Mouse (Mus musculus) frontal cortex, postnatal 14 days (tissue): Measurements from ENCODE around the gene Zscan20.
A peak's percentile ranks its signal among the peaks of the same experiment; 100 is the strongest.

Experiments
- DNase-seq, 2 experiments: peaks; one replicate each; pipeline ENCODE4 v3.0.0; 2022; ENCODE audit warnings: low spot score in 2 of 2

Gene Zscan20

DNA sequence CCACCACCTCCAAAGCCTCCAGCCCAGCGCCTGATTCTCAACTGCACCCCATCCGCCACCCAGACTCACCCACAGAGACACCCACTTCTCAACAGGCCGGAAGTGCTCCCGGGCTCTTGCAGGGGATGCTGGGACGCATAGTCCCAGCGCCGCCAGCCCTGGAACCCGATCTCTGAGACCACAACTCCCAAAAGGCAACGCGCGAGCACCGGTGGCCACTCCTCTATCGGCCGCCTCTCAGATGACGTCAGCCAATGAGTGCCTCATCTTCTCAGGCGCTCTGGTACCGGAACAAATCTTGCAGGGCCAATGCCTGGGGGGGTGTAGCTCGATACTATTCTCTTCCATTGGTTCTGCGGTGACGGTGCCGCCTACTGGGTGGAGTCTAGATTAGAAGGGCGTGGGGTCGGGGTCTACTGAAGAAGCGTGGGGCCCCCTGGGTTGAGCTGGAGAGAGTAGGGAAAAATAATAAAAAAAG, at the start of gene Zscan20:
TSS of gene Zscan20 (minus strand) at position 174 of the 478 bp plus-strand sequence.
- peak; percentile 95 to 98 for DNase-seq

DNA sequence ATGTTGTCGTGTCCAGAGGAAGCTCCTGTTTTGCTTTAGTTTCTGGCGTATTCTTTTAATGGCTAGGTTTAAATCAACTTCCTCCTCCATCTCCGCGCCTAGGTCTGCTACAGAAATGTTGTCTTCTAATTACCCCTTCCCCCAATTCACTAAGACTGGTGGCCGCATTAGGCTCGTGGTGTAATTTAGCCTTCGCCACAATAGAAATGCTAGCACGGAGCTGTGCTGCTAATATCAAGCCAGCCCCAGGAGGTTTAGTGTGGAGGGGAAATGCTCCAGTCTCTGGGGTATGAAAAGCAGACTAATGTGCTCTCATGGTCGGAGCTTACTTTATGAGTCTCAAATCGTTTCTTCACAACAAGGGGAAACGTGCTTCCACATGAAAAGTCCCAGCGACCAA, 45.5 kb upstream of the Zscan20 start:
- no peak for DNase-seq

DNA sequence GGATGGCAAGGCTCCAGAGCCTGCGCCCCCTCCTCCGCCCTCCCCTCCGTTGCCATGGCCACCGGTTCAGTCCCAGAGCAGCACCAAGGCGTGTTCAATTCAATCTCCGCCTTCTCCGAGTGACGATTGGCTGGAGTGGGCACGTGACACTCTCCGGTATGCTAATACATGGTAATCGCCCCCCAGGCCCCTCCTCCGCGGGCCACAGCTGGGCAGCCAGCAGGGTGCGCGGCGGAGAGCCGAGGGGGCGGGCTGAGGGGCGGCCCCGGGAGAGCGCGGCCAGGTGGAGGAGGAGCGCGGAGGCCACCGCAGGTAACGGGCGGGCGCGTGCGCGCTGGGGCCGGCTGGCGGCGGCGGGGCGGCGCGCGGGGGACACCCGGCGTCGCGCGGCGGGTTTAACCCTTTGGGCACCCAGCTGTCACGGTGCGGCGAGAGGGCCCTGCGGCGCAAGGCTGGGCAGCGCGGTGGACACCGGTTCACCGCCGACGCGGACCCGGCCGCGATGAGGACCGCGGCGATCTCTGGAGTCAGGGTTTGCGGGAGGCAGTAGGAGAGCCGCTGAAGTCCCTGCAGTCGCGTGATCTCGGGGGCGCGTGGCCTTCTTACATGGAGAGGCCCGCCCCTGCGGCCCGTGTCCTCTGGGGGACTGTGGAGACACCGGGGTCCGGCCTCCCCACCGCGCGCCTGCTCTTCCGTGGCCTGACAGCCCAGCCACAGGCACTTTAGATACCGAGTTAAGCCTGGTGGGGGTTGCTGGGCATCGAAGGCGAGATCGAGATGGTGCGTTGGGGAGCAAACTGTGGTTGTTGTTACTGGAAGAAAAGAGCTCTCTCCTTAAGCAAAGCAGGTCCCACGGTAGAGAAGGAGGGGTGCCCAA, 44.8 kb upstream of the Zscan20 start, which contains the start of gene Phc2:
TSS of gene Phc2 (plus strand) at position 198 of the 877 bp plus-strand sequence.
- DNase-seq = peak; percentile 96 to 97

DNA sequence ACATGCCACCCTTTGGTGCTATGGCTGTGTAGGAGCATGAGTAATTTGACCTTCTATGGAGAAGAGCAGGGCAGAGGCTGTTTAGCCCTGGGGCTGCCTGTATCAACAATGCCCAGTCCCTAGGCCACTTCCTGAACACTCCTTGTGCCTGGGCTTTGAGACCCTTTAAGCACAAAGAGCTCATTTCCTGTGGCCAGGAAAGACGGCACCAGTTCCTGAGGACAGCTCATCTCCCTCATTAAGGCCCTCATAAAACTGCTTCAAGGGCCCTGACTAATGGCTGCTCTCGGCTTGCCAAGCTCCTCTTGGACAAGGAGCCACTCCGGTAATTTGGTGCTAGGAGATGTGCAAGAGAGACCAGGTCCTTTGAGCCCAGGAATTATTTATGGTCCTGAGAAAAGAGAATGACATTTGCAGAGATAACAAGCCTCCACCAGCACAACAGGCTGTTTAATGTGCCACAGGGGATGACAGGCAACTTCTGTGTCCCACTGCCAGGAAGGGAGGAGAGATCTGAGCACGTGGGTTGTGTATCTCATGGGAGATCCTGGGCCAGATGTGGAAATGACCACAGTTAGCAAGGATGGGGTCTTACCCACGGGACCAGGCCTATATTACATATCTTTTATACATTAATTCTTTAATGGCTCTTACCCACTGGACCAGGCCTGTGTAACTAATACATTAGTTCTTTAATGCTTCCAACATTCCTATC, 42.8 kb upstream of the Zscan20 start:
- no peak for DNase-seq

DNA sequence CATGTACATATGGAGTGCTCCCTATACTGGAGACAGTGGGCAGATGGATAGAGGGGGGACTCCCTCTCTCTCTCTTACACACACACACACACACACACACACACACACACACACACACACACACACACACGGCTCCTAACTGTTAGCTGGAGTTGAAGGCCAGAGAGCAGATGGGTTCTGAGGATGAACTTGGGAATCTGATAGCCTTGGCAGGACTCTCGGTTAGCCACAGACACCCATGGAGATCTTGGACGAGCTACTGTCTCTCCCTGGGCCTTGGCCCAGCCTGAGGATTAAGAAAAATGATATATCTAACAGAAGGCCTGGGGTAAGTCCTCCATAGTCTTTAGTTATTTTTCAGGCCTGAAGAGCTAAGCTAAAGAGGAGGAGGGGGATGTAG, 41.6 kb upstream of the Zscan20 start:
- no peak for DNase-seq

DNA sequence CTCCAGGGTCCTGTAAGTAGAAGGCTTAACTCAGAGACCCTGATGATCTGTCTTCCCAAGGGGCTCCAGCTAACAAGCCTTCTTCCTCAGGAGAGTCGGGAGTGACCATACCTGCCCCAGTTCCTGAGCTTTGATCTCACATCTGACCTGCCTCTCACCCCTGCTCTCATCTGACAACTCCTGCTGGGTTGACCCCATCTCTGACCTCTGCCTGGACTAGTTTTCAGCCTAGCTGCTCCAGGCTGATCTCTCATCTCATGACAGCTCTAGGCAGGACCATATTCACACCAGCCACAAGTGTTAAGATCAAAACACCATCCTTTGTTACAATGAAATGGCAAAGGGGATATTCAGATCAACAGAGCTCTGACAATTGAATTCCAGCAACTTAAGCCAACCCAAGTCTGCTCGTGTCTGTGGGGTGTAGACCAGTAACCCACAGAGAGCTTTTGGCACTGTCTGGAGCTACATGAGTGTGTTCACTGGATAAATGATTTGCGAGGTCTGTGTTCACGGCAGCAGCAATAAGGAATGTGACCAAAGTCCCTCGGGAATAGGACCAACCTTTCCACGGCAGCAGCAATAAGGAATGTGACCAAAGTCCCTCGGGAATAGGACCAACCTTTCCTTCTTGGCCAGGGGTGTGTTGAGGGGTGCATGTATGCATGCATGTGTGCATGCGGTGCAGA, 38.8 kb upstream of the Zscan20 start:
- DNase-seq = no peak

DNA sequence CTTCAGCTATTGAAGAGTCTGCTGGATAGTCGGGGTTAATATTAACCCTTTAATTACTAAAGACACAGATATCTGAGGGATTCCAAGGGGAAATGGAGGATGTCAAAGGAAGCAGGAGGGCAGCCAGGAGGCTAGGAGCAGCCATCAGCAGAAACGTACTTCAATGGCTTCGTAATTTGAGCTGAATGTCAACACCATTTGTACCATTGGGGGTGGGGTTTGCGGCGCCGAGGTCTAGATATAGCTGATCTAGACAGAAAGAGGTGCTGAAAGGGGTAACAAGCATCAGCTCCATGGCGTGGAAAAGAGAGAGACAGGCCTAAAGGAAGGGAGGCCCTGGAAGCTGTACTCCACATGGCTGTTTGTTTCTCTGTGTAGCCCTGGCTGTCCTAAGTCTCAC, 36.9 kb upstream of the Zscan20 start:
- no peak for DNase-seq

DNA sequence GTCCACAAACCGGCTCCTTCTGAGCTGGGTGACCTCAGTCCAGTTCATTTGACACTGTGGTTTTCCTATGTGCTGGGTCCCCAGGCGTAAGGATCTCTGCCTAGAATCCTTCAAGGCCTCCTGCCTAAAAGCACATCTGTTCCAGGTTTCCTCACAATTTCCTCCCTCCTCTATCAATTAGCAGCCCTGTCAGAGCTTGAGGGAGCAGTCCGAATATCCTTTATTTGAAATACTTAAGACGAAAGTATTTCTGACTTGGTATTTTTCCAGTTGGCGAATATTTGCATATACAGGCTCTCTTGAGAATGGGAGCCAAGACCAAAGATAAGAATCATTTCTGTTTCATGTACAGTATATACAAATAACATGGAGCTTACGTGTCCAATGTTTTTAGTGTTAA, 36.0 kb upstream of the Zscan20 start:
- DNase-seq = no peak

DNA sequence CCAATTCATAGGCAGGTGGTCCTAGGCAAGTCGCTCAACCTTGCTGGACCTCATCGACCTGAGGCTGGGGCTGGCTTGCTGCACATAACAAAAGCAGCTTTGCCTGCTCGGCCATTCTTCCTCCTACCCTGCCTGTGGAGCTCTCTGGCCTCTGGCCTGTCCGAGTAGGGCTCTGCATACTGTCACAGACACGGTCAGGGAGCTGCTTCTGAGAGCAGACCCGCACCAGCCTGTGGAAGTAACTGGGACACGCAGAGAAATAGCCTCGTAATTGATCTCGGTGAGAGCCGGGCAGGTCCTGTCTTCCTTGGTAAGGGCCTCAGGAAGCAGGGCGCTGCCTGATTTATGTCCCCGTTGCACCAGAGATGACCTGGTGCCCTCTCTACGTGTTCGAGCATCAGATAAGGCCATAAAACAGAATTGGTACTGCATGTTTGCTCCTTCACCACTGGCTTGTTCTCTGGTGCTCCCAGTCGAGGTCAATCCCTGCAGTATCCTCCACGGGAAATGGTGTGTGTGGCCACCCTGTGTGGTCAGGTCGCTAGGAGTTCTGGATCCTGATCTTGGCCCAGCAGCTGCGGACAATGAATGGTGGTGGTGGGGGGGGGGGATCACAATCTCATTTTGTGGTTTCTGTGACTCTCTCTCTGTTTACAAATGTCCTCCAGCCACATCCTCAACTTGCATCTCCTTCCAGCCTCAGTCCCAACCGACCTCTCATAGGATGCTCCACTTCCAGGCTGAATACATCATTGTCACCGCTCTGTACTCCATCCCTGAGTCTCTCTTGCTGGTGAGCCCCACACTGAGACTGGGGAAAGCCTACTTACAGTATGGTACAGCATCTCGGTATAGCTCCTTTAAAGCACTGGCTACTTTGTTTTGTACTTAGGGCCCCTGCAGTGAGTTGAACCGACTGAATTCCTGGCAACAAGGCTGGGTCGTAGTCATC, 32.1 kb upstream of the Zscan20 start:
- DNase-seq = no peak

DNA sequence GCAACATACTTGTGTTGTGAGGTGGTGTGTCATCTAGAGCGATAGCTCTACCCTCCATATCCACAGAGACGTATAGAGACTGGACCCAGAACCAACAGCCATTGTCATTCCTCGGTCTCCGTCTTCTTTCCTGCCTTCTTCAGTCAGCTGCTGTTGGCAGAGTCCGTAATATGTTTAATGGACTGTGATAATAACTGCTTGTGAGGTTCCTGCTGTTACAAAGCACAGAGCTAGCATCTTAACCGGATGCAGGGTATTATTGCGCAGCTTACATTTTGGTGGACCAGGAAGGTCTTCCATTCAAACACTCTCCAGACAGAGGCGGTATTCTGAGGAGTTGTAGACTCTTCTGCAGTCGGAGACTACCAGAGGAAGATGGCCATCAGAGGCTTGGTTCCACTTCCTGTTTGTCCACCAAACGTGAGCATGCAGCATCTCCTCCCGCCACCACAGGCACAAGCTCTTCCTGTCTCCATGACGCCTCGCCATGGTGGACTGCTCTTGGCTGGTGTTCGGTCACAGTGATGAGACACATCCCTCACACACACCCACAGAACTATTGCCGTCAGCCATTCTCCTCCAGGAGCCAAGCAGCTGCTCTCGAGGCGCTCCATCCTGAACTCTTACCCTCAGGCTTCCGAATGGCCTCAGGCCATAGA, 28.5 kb upstream of the Zscan20 start:
- no peak for DNase-seq

DNA sequence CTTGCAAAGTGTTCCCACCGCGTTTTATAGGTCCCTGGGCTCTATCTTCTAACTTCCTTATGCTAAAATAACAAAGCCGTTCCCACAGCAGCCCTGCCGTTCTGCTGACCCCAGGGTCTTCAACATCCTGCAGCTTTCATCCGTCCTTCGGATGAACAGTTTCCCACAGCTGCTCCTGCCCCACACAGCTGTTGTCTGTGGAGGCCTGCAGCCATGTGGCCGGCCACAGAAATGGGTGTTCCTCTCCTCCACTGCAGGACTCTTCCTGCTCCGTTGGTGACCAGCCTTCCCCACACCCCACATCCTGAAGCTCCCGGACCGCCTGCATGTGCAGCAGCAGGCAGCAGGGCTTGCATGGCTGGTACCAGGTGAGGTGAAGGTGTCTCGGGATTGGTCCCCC, 27.4 kb upstream of the Zscan20 start:
- DNase-seq = no peak

DNA sequence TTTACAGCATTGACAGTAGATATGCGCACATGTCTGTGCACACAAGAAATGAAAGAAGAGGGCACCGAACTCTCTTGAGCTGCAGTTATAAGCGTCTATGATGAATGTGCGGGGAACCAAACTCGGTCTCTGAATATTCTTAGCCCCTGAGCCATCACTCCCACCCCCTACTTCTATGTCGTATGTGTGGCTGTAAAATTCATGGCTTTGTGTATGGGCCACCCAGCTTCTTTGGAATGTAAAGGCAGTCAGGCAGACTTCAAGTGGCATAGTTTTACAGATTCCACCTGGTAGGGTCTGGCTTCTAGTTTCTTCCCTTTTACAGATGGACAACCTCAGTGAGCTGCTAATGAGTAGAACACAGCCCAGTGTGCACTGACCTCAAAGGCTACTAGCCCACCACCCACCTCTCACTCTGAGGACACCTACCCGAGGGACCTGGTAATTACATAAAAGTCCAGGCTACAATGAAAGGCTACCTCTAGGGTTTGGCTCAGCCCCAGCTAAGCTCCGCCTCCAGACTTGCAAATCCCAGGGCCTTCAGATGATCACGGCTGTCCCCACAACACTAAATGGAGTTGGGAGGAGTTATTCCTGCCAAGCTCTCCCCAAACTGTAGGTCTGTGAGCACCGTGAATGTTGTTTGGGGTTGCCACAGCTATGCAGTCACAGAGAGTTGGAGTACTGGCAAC, 26.1 kb upstream of the Zscan20 start:
- no peak for DNase-seq

DNA sequence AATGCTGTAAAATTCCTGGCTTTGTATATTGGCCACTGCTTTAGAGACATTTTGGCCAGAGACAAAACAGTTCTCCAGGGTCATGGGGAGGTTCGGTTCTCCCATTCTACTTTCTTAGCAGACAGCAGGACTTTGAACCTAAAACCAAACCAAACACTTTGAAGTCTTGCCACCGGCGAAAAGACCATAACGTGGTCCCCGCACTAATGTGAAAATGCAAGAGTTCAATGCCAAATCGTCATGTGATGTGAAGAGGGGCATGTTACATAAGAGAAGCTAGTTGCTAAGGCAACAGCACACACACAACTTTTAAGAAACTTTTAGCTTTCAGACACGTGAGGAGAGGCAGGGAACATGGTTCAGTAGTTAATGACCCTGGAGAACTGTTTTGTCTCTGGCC, 25.6 kb upstream of the Zscan20 start:
- no peak for DNase-seq

DNA sequence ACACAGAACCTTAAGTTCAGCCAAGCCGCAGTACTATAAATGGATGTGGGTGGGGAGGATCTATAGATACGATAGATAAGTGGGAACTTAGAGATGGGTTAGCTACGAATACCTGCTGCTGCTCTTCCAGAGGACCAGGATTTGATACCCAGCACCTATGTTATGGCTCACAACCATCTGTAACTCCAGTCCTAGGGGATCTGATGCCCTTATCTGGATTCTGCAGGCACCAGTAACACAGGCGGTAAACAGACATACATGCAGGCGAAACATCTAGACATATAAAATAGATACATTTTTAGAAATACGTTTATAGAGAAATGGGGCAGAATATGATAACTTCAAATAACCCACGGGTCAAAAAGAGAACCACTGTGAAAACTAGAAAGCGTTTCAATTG, 11.2 kb upstream of the Zscan20 start:
- no peak for DNase-seq

DNA sequence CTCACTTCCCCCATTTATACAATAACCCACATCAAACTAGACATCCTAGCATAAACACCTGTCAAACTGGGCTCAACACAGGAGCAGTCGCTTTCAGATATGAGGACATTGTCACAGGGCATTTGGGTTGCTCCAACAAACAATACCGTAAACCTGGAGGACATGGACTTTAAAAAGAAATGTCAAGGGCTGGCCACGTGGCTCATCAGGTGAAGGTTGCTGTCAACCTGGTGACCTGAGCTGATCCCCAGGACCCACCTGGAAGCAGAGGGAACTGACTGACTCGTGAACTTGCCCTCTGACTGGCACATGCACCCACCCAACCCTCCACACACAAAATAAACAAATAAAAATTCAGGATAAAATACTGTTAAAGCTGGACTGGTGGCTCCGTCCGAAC, 10.7 kb upstream of the Zscan20 start:
- no peak for DNase-seq

DNA sequence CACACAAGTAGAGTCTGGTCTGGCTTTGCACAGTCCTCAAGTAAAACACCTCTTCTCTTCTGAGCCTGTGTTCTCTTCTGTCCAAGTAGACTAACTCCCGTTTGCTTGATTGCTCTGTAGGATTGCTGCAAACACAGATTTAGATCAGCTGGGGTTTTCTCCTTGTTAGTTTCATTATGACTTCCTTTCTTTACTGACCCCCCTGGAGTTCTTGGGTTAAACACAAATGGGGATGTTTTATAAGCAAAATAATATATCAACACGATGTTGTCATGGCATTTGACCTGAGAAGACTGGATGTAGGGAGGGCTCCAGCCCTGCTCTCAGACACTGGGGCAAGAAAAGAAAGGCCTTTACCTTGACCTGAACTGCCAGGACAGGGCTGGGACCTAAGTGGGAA, 9.1 kb upstream of the Zscan20 start:
- DNase-seq = no peak

DNA sequence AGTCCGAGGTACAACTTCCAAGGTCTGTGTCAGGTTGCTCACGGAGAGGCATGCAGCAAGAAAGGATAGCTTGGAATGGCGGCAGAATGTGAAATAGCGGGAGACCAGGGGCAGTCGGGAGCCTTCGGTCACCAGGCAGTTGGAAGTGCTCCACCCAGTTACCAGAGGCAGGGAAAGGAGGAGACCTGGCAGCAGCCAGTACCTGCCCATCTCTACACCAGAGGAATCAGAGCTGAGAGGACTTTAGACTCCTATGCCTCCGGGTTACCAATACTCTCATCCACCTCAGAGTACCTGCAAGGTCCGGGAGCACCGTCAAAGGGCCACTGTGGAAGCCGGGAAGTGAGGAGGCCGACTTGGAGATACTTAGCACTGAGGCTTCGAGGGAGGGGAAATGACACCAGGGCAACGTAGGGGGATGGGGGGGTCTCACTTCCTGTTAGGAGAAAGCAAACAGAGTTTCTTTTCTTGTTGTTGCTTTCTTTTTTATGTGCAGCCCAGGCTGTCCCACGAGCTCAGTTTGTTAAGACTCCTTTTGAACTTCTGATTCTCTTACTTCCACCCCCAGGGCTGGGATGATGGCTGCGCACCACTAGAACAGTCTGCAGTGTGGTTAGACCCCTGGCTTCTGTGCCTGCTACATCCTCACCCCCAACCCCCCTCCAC, 8.5 kb upstream of the Zscan20 start, which contains the start of gene Tlr12:
TSS of gene Tlr12 (minus strand) at position 374 of the 666 bp plus-strand sequence.
- no peak for DNase-seq

DNA sequence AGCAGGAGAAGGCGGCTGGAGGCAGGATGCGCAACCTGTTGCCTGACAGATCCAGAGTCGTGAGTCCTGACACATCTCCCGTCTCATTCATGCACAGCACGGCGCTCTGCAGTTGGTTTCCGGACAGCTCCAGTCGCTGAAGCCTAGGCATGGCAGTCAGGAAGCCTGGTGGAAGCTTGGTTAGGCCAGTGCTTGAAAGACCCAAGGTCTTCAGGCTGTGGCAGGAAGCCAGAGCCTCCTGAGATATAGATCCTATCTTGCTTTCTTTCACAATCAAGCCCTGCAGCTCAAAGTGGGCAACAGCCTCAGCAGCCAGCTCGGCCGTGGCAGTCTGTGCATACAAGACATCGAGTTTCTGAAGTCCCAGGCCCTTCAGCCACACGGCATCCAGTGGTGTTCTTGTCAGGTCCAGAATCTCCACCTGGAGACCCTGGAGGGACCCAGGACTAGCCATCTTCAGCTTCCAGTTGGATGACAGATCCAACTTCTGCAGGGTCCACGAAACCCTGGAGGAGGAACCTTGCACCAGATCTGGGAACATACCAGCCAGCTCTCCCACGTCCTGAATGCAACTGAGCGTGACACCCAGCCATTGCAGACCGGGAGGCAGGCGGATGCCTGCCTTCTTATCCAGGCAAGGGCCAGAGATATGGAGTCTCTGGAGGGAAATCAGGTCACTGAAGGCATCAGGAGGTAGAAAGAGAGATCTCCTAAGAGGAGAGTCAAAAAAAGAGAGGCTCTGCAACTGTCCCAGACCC, 7.6 kb upstream of the Zscan20 start:
- DNase-seq = no peak

DNA sequence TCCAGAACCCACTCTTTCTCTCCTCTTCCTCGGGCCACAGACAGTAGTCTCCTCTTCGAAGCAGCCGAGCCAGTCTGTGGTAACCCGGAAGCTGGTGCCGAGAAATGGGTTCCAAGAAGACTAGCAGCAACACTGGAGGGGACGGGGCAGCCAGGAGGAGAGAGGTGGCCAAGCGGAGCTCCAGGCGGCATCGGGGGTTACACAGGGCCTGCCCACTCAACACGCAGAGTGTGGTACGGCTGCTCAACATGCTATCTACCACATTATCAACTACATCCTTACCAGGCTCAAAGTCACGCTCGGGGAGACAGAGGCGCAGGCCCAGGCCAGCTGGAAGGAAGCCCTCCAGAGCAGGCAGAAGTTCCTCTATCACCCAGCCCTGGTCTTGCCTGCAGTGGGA, 5.9 kb upstream of the Zscan20 start:
- DNase-seq = no peak
